Mouse (Mus musculus): Measurements from ENCODE around the gene Hpcal4.

DNA sequence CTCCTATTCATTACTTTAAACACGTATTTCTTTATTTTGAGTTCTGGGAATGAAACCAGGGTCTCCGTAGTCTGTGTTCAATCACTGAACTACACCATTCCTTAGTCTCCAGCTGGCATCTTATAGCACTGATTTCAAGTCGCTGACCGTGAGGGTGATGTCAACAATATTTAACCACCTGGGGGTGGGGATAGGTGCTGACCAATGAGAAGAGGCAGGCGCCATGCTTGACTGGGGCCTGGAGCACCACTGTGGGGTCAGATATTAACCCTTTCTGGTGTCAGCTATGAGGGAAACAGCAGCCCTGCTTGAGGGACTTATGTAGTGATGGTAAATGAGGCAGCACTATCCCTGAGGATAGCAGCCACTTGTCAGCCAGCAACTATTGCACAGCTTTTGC lies 28.4 kb downstream of the Hpcal4 start:
- no peak for TF ChIP-seq CTCF (IDR thresholded peaks at IDR 0.05; ENCODE audit: low read depth, low read length)
- no peak for TF ChIP-seq POLR2A (IDR thresholded peaks at IDR 0.05; ENCODE audit: insufficient read depth, low read length)
